Mouse (Mus musculus) naive thymus-derived CD4-positive, alpha-beta T cell, adult 2 months (primary cell): ENCODE data around the gene Wdr27.
"Not testable (repeated sequence)": the region's sequence is repeated elsewhere in the genome, so short reads cannot be mapped to it uniquely, and the experiment has no call there.

Experiments
- DNase-seq: peaks from one replicate; pipeline ENCODE4 v3.0.0-alpha.2; 2011; ENCODE audit warnings: low read depth

The Wdr27 gene

DNA sequence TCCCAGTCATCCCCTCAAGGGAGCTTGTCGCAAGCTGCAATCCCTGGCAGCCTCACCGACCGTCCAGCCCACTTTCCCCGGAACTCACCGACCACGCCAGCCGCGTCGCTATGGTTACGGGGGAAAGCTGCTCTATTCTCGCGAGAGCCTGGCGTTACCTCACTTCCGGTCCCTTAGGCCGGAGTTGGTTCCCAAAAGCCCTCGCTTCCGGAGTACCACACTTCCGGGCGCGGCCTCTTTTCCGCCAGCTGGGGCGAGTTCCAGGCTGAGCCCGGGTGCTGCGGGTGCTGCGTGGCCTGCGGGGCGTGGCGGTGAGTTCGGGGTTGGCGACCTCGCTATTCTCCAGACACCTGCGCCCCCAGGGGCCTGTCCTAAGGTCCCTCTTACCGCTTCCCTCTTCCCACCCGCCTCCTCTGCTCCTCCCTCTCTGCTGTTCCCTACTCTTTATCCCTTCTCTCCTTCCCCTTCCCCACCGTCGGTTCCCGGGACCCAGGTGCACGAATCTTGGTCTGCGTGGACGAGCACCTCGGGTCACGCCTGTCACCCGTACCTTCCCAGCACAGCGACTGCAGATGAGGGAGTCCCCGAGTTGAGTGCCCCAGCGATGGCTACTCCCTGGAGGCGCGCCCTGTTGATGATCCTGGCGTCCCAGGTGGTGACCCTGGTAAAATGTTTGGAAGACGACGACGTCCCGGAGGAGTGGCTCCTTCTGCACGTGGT lies at the start of gene Wdr27, which contains the start of gene 1600012H06Rik:
Gene Wdr27 (minus strand): TSS at position 150 of the 720 bp plus-strand sequence.
Gene 1600012H06Rik (plus strand): TSS at position 176 of the 720 bp plus-strand sequence.
- DNase-seq, result peak; percentile 98

DNA sequence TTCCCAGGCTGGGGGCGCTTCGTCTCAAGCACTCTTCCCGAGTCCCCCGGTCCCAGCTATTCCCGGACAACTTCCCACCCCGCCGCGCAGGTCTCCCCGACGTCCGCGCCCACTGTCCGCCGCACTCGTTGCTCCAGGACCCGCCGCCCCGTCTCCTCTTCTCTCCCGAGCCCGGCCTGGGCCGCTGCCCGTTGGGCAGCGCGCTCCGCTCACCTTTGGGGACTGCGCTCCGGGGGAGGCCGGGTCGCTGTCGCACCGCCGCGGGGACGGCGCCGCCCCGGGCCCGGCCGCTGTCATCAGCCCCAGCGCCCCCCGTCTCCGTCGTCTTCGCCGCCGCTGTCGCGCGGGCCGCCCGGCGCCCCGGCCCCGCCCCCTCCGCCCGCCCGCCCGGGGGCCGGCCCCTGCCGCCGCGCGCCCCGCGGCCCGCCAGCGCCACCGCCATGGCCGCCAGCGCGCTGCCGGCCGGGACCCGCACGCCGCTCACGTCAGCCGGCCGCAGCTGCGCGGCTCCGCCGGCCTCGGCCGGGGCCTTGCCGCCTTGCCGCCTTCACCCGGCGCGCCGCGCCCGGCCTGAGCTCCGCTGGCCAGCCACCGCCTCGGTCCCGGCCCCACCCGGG lies 49.7 kb upstream of the Wdr27 start:
- DNase-seq, result not testable (repeated sequence)

GRCm38 (mm10) chr17:14990116-14990702 lies 47.3 kb upstream of the Wdr27 start:
- DNase-seq, result not testable (repeated sequence)

GRCm38 (mm10) chr17:14978362-14979038 lies 35.5 kb upstream of the Wdr27 start, which contains the start of the genes 9030025P20Rik and Gm3417:
Gene 9030025P20Rik (plus strand): TSS chr17:14978468.
Gene Gm3417 (minus strand): TSS chr17:14978790.
- DNase-seq, result not testable (repeated sequence)

DNA sequence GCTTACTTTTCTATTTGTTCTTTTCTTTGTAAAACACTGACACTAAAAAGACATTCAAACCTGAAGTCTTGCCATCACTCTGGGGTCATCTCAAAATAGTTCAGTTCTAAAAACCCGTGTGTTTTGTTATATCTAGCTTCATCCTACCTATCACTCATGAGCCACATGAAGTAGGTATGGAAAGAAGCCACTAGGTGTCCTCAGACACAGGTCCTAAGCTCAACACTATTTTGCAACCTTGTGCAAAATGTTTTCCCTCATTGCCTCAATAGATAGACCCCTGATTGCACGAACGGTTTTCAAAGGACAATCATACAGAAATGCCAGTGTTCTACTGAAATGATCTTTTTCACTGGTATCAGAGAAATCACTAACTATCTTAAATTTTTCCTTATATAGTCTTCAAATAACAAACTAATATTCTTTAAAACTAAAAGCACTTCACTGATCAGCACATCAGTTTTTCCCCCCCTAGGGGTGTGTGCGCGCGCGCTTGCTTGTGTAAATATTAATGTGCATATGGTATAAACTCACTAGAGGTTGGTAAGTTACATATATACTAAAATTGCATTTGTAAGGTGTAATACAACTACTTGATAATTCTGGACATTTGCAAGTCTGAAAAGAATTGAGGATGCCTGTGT lies 34.9 kb upstream of the Wdr27 start:
- DNase-seq, result not testable (repeated sequence)

- DNase-seq, result not testable (repeated sequence)
Observed at GRCm38 (mm10) chr17:14968373-14968913, 25.5 kb upstream of the Wdr27 start.

DNA sequence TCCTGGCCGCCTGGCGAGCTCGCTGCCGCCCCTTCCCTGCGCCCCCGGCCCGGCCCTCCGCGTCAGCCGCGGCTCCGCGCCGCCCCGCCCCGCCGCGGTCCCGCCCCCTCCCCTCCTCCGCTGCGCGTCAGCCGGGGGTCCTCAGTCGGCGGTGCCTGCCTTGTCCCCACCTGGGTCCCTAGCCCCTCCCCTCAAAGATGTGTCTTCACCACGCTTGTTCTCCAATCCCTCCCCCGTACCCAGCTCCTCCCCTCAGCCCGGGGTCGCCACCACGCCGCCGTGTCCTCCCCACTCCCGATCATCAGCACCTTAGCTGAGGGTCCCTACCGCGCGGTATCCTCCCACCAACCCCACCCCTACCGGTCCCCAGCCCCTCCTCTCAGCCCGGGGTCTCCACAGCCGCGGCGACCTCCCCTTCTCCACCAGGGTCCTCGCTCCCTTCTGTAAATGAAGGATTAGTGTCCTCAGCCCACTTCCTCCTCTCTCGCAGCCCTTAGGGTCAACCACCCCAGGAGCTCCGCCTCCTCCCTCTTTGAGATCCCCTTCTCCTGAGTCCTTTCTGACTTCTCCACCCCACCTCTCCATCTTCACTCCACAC lies 18.7 kb upstream of the Wdr27 start:
- DNase-seq, result not testable (repeated sequence)

- DNase-seq, result peak; percentile 49
Observed at GRCm38 (mm10) chr17:14960951-14961556, 18.1 kb upstream of the Wdr27 start, which contains the start of gene Phf10. Gene Phf10 (minus strand): TSS chr17:14961273.

GRCm38 (mm10) chr17:14960520-14960919 lies 17.6 kb upstream of the Wdr27 start:
- DNase-seq, result peak; percentile 38

- DNase-seq, result no peak
Observed at GRCm38 (mm10) chr17:14959979-14960378, 17.0 kb upstream of the Wdr27 start.

DNA sequence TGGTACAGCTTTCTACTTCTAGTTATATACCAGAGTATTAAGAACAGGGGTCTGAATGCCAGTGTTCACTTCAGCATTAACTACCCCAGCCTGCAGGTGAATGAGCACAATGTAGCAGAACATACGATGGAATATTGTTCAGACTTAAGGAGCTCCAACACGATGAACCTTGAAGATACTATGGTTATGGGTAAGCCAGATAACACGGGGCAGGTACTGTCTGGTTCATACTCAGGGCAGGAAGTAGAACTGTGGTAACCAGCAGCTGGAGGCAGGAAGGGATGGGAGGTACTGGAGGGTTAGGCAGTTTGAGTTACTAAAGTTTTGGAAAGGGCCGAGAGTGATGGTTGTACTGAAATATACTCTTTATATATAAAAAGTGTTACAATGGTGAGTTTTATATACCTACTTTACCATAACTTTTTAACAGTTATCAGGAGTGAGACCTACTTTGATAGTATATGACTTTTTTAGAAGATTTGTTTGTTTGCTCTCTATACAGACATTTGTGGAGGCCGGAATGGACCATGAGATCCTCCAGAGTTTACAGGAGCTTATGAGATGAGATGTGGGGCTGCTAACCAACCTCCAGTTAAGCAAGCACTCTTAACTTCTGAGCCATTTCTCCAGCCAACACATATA lies 15.8 kb upstream of the Wdr27 start:
- no peak for DNase-seq

DNA sequence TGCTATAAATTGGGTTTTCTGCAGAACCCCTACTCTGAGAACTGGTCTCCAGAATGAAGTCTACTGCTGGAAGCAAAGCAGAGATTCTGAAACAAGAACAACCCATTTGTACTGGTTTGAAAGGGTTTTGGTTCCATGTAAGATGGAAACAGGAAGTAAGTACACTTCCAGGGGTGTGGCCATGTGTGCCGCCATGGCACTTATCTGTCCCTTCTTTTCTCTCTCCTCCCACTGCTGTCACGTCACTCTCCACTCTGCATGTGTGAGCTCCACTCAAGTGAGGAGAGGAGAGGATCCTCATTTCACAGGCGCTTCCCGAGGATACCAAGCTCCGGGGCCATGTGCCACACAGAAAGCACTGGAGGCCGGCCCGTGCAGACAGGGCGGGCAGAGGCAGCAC lies 10.5 kb upstream of the Wdr27 start:
- no peak for DNase-seq

DNA sequence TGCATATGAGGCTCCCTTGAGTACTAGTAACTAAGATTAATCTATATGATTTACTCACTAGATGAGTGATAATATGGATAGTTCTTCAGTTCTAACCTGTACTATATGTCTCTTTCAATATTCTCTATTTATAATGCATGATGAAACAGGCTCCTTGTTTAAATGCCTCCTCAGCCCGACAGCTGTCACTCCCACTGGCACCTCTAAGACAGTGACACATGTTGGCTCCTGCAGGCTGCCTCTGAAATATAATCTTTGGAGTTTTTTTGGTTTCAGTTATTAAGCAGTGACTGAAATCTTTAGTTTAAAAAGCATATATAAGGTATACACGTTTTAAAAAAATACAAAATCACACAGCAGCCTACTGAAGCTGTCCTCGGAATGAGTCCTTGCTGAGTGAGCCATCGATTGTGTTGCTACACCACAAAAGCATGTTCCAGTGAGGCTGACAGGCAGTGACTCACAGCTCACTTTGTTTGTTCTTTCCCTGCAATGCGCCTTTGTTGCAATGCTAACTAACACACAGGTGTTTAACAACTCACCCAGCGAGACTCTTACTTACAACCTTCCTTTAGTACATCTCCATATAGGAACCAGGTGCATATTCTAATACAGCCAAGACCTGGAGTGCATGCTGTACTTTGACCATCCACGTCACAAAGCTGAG lies 6.3 kb upstream of the Wdr27 start:
- DNase-seq, result no peak

DNA sequence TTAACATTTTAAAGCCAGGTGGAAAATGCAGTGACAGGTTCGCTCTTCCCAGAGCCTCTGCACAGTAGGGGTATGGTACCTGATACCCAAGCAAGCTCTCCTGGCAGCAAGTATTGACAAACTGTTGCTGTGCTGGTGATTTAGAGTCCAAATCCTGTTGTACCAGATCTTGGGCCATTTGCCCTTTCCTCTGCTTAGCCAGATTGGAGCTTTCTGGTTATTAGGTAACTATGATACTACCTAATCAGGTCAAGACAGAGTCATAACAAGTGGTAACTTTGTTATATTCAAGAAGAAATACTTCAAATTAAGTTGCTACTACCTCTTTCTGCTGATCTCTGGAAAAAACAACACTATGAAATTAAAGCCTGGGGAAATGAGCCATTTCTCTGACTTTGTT lies 1.6 kb upstream of the Wdr27 start:
- DNase-seq, result no peak

- DNase-seq, result no peak
Observed at GRCm38 (mm10) chr17:14943729-14944059, 736 bp upstream of the Wdr27 start.

DNA sequence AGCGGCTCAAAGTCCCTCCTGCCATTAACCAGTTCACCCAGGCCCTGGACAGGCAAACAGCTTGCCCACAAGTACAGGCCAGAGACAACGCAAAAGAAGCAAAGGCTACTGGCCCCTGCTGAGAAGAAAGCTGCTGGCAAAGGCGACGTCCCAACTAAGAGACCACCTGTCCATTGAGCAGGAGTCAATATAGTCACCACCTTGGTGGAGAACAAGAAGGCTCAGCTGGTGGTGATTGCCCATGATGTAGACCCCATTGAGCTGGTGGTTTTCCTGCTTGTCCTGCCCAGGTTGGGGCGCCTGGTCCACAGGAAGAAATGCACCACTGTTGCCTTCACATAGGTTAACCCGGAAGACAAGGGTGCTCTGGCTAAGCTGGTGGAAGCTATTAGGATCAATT lies 777 bp downstream of the Wdr27 start:
- not testable (repeated sequence) for DNase-seq

DNA sequence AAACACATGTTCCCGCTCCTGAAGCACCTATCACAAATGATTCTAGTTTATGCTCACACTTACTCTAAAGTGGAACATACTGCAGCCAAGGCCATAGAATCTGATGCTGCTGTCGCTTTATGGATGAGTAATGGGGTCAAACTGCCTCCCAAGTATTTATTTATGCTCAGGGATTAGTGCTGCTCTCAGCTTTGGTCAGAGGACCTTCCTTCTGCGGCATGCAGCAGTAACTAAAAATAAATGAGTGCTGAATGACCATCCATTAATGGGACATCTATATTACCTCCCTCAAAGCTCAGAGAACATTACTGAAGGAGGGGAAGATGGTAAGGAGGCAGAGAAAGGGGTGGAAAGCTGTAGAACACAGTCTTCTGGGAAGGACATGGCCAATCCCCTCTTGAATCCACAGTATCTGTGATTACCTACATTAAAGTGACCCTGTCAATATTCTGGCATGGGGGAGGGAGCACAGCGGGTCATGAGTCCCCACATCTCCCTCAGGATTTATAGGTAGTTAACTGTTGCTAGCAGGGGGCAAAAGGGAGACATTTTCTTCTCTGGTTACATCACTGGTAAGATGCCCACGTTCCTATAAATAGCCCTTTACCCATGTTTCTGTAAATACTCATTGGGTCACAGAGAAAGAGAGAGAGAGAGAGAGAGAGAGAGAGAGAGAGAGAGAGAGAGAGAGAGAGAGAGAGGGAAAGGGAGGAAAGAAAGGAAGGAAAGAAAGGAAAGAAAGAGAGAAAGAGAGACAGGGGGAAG lies 6.9 kb downstream of the Wdr27 start:
- no peak for DNase-seq

DNA sequence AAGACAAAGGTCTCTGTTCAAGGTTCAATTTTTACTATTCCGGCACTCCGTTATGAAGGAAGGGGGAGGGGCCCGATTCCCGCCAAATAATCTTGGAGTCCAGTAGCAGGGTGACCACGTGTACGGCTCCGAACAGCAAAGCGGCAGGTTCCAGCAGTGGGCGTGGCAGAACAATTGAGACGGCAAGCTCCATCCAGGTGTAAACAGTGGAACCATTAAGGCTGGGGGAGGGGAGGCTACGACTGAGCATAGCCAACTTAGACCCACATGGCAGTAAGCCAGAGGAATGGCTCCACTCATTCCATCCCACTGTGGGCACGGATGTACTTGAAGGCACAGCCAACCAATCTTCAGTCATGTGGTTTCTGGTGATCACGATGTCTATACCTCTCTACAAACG lies 7.7 kb downstream of the Wdr27 start:
- DNase-seq, result not testable (repeated sequence)

DNA sequence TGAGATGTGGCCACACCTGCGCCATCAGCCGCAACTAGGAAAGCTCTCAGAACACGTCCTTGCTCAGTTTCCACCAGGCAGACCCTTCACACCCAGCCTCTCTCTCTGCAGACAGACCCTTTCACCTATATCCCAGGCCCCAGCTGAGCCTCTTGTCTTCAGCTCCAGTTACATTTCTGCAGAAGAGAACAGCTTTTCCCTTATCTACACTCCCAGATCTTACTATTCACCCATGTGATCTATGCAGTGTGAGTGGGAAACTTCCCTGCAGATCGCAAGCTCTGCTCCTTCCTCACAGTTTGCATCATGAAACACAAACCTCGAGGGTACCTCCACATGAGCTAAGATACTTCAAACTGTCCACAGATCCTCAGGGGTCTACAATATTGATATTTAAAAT lies 11.5 kb downstream of the Wdr27 start:
- no peak for DNase-seq
